Mouse (Mus musculus) embryonic stem cell, embryonic (primary cell): ENCODE measurements around the gene Ppib.

Source experiments
- CTCF ChIA-PET, 4 experiments: fragments of 300-600 bp in 2 of 4; fragments of 350-600 bp in 2 of 4; sonication (Branson Sonifier 250); formaldehyde crosslinking; loops; one replicate each; lab custom pipeline; 2022; ENCODE audit warnings: inconsistent platforms in 2 of 4; lab: Charles Lee
- POLR2A ChIA-PET, 4 experiments: fragments of 300-600 bp in 2 of 4; fragments of 350-600 bp in 2 of 4; sonication (Branson Sonifier 250); formaldehyde crosslinking; loops; one replicate each; lab custom pipeline; 2022; ENCODE audit warnings: antibody characterized with exemption in 4 of 4, inconsistent platforms in 1 of 4; lab: Charles Lee

The Ppib gene

DNA sequence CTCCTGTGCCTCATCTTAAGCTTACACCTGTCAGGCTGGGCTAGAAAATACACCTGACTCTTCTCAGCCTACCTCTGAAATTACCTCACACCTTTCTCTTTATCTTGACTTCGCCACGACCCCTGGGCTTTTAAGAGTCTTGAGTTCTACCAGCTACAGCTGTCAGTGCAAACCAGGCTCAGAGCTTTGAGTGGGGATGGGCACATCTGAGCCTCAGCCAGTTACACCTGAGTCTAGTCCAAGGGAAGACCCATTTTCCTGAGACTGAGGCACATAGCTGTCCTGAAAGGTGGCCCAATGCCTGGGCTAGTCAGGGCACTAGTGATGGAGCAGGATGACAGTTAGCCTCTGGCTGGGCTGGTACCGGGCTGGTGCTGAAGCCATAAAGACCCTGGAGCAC lies 6.8 kb downstream of the Ppib start:
- ChIA-PET CTCF (interaction anchor here in 2 of 4 experiments (0.5 to 3.0 kb wide), 3 partner anchors 21 to 468 kb away, joined by 4 to 22 read pairs (median 7); no protein-coding TSS in a partner anchor), POLR2A (interaction anchor here in 1 of 4 experiments (0.7 to 2.2 kb wide), 6 partner anchors 9 to 248 kb away, joined by 3 to 8 read pairs (median 3); partner anchors contain the start of genes Ciao2a and Snx1)

GRCm38 (mm10) chr9:66067542-66067941 lies 7.5 kb downstream of the Ppib start:
- CTCF ChIA-PET, result interaction anchor here in 2 of 4 experiments (1.3 to 3.0 kb wide), 4 partner anchors 20 to 462 kb away, joined by 4 to 22 read pairs (median 4); no protein-coding TSS in a partner anchor
- POLR2A ChIA-PET, result interaction anchor here in 2 of 4 experiments (0.7 to 2.2 kb wide), 6 partner anchors 9 to 445 kb away, joined by 3 to 8 read pairs (median 3); partner anchors contain the start of genes Ciao2a (in 1 of the 2) and Snx1 (in 1 of the 2)

- POLR2A ChIA-PET, result interaction anchor here in 3 of 4 experiments (0.7 to 2.2 kb wide), 5 partner anchors 10 to 444 kb away, joined by 3 to 7 read pairs (median 3); no protein-coding TSS in a partner anchor
- CTCF ChIA-PET, result interaction anchor here in 2 of 4 experiments (1.3 to 3.0 kb wide), 4 partner anchors 20 to 462 kb away, joined by 4 to 22 read pairs (median 4); no protein-coding TSS in a partner anchor
Measured at GRCm38 (mm10) chr9:66068056-66068455, 8.0 kb downstream of the Ppib start.

- CTCF ChIA-PET, result interaction anchor here in 2 of 4 experiments (0.7 to 3.0 kb wide), 4 partner anchors 19 to 465 kb away, joined by 3 to 22 read pairs (median 4); no protein-coding TSS in a partner anchor
- POLR2A ChIA-PET, result interaction anchor here (0.6 to 2.2 kb wide), 10 partner anchors 9 to 443 kb away, joined by 3 to 8 read pairs (median 4); partner anchors contain the start of gene Trip4 (in 1 of the 4)
Measured at GRCm38 (mm10) chr9:66068971-66069391, 9.0 kb downstream of the Ppib start.

GRCm38 (mm10) chr9:66069583-66069982 lies 9.6 kb downstream of the Ppib start, which contains the start of gene Snx22:
Gene Snx22, minus strand, starts transcription at chr9:66069719.
- POLR2A ChIA-PET, result interaction anchor here in 2 of 4 experiments (1.0 kb wide), 2 partner anchors 16 to 55 kb away, joined by 4 read pairs; no protein-coding TSS in a partner anchor
- CTCF ChIA-PET, result interaction anchor here in 1 of 4 experiments (0.8 to 1.0 kb wide), 2 partner anchors 16 to 19 kb away, joined by 3 read pairs; no protein-coding TSS in a partner anchor

DNA sequence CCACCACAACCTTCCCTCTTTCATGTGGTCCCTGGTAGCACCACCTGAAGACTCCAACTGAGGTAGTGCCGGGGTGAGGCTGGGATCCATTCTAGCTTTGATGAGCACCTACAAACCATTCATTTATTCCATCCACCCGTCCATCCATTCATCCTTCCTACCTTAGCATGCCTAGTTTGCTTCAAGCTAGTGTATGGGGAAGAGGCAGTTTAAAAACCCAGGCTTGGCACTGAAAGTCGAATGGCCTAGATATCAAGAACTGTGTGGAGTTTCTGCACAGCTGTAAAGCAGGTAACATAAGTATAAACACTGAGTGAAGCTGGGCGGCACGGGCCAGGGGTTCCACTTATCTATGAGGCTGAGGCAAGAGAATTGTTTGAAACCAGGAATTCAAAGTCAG lies 10.1 kb downstream of the Ppib start:
- CTCF ChIA-PET, result interaction anchor here in 1 of 4 experiments (0.8 to 1.0 kb wide), 2 partner anchors 17 to 18 kb away, joined by 3 read pairs; no protein-coding TSS in a partner anchor
- POLR2A ChIA-PET, result interaction anchor here in 1 of 4 experiments (0.8 kb wide), 1 partner anchor 8 kb away, joined by 3 read pairs; no protein-coding TSS in a partner anchor

DNA sequence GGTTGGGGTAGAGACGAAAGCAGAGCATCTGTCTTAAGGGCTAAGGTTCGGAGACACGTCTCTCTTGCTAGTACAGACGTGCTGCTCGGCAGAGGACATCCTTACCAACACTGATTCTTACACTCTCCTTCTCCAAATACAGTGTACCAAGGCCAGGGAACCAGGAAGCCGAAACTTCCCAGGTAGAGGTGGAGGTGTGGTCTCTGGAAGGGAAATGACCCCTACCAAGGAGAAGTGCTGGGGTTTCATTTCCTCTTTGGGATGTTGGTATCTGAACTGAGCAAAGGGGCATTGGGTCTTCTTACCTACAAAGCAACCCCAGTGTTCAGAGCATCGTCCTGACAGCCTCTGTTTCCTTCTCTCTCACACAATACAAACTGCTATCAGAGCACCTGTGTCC lies 12.7 kb downstream of the Ppib start:
- POLR2A ChIA-PET, result interaction anchor here in 1 of 4 experiments (0.8 kb wide), 1 partner anchor 11 kb away, joined by 3 read pairs; no protein-coding TSS in a partner anchor
- CTCF ChIA-PET, result no interaction called here

GRCm38 (mm10) chr9:66078072-66078471 lies 18.1 kb downstream of the Ppib start:
- POLR2A ChIA-PET, result interaction anchor here in 3 of 4 experiments (0.9 to 1.6 kb wide), 9 partner anchors 9 to 28 kb away, joined by 3 to 8 read pairs (median 4); no protein-coding TSS in a partner anchor
- CTCF ChIA-PET, result interaction anchor here in 3 of 4 experiments (0.5 to 2.4 kb wide), 6 partner anchors 10 to 81 kb away, joined by 3 to 16 read pairs (median 6); no protein-coding TSS in a partner anchor

GRCm38 (mm10) chr9:66078493-66078892 lies 18.5 kb downstream of the Ppib start:
- ChIA-PET POLR2A (interaction anchor here in 3 of 4 experiments (0.9 to 1.6 kb wide), 9 partner anchors 8 to 27 kb away, joined by 3 to 8 read pairs (median 4); no protein-coding TSS in a partner anchor), CTCF (interaction anchor here in 3 of 4 experiments (0.5 to 2.4 kb wide), 5 partner anchors 10 to 80 kb away, joined by 3 to 16 read pairs (median 3); no protein-coding TSS in a partner anchor)

GRCm38 (mm10) chr9:66080804-66081459 lies 20.9 kb downstream of the Ppib start:
- POLR2A ChIA-PET, result interaction anchor here in 1 of 4 experiments (1.4 kb wide), 1 partner anchor 44 kb away, joined by 4 read pairs; no protein-coding TSS in a partner anchor
- CTCF ChIA-PET, result no interaction called here

DNA sequence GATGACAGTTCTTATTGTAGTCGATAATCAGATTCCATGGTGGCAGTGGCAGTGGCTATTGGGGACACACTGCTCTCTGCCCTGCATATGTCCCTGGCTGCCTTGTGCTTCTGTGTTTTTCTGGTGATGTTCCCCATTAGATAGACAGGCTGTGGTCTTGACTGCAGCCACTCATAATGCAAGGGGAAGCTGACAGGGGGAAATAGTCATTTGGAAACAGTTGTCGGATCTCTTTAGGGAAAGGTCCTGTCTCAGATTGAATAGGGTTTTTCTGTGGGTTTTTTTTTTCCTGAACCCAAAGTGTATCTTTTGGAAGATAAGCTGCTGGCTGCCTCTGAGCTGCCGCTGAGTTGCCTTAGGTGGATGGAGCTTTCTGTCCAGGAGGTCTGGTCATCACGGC lies 22.0 kb downstream of the Ppib start:
- ChIA-PET CTCF (no interaction called here), POLR2A (interaction anchor here in 1 of 4 experiments (0.8 to 1.4 kb wide), 4 partner anchors 9 to 43 kb away, joined by 3 to 4 read pairs (median 3); no protein-coding TSS in a partner anchor)

- POLR2A ChIA-PET, result interaction anchor here in 1 of 4 experiments (1.7 kb wide), 1 partner anchor 111 kb away, joined by 4 read pairs; no protein-coding TSS in a partner anchor
- CTCF ChIA-PET, result no interaction called here
Measured at GRCm38 (mm10) chr9:66084171-66084570, 24.1 kb downstream of the Ppib start.

- CTCF ChIA-PET, result interaction anchor here (0.5 to 3.3 kb wide), 7 partner anchors 19 to 482 kb away, joined by 3 to 22 read pairs (median 5); no protein-coding TSS in a partner anchor
- POLR2A ChIA-PET, result interaction anchor here in 2 of 4 experiments (1.0 to 1.8 kb wide), 5 partner anchors 9 to 38 kb away, joined by 3 to 4 read pairs (median 3); no protein-coding TSS in a partner anchor
Measured at GRCm38 (mm10) chr9:66087062-66087461, 27.0 kb downstream of the Ppib start.

DNA sequence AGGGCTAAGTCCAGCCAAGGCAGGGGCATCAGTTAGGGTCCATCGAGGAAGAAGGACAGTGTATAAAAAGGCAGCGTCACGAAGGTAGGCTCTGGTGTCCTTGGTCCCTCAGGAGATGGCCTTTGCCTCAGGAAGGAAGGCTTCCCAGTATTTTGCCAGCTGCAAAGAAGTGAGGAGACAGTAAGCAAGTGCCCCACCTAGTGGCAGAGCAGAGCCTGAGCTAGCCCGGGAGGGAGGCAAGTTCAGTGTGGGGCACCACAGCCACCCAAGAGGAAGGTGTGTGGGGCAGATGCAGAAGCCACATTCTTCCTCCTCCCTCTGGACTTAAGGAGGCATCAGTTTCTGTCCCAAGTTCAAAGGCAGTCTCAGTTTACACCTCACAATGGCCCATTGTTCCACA lies 28.4 kb downstream of the Ppib start:
- POLR2A ChIA-PET, result interaction anchor here in 2 of 4 experiments (0.7 to 1.6 kb wide), 11 partner anchors 9 to 483 kb away, joined by 3 to 5 read pairs (median 3); partner anchors contain the start of genes Ciao2a (in 1 of the 2), Csnk1g1 (in 1 of the 2), Snx1 (in 1 of the 2) and Trip4 (in 1 of the 2)

DNA sequence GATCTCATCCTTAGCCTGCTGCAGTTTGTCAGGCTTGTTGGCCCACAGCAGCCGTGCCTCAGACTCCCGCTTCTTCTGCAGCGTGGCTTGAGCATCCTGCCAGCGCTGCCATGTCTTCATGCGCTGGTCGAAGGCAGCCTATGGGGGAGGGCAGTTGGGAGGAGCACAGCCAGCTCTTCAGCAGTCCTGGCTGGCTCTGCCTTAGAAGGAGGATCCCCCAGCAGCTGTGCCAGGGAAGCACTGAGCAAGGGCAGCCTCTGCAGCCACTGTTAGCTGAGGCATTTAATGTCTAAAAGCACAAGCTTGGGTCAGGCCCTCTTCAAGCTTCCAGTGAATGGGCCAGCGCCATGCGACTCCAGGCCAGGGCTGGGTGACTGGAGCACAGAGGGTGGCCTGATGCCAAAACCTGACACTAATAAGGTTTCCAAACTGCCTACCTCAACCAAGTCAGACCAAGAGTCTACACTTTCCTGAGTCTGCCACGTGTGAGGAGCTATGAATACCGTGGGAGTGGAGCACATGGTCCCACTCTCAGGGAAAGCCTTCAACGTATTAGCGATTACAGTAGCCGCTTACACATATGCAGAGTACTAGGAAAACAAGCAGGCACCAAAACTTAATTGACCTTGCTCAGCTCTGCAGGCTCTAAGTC lies 30.7 kb downstream of the Ppib start:
- ChIA-PET CTCF (interaction anchor here in 3 of 4 experiments (0.6 to 1.3 kb wide), 5 partner anchors 37 to 629 kb away, joined by 3 to 5 read pairs (median 3); no protein-coding TSS in a partner anchor), POLR2A (interaction anchor here in 3 of 4 experiments (0.6 to 1.8 kb wide), 14 partner anchors 9 to 735 kb away, joined by 3 to 8 read pairs (median 3); partner anchors contain the start of genes Ciao2a (in 1 of the 3) and Snx1 (in 1 of the 3))

More for the DNA sequence above, 28.4 kb downstream of the Ppib start:
- CTCF ChIA-PET, result interaction anchor here (0.5 to 3.3 kb wide), 26 partner anchors 10 to 490 kb away, joined by 3 to 22 read pairs (median 4); partner anchors contain the start of gene Dapk2 (in 1 of the 4)

- ChIA-PET POLR2A (interaction anchor here in 3 of 4 experiments (0.5 to 4.1 kb wide), 19 partner anchors 9 to 330 kb away, joined by 3 to 12 read pairs (median 3); partner anchors contain the start of genes Ciao2a (in 1 of the 3) and Snx1 (in 1 of the 3)), CTCF (interaction anchor here in 3 of 4 experiments (0.5 to 1.3 kb wide), 6 partner anchors 41 to 629 kb away, joined by 3 to 5 read pairs (median 4); no protein-coding TSS in a partner anchor)
Measured at GRCm38 (mm10) chr9:66091327-66092231, 31.6 kb downstream of the Ppib start.
